24 mouse cellular contexts compared by ENCODE assay signal in the genomic region with DNA sequence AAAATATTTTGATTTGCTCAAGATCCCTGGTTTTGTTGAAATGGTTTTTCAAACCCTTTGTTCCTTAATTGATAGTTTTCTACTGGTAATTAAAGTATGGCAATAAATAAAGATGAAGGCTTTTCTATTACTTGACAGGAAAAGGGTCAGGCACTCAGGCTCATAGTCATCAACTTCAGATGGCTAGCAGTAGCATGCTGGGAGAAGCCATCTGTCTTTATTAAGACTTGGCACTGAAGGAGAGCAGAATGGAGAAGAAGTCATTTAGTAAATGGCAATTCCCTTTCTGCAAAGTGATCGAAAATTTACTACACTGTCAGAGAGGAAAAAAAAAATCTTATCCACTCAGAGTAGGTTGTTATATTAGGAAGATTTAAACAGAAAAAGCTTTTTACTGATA. TPM values are rescaled to one million over a fixed set of nuclear protein-coding genes. Genes with fewer than 3 reads are reported as not detected.
"Had no signal": no experiment of that assay in that cellular context is flagged by ENCODE, and none has a peak within 500 bp of the region (broad histone marks: within the 10 kb centered on the region; RNA-seq: fewer than 3 reads in every experiment).

No protein-coding gene starts in this region.

- H3K4me2 ChIP-seq: lung, embryonic 15.5 days; midbrain, embryonic 11.5 days; midbrain, embryonic 13.5 days; midbrain, embryonic 15.5 days; neural tube, embryonic 13.5 days; neural tube, embryonic 15.5 days had no signal

- H3K27ac ChIP-seq: lung, embryonic 15.5 days; macrophage; midbrain, embryonic 13.5 days; midbrain, embryonic 15.5 days; neural tube, embryonic 13.5 days; neural tube, embryonic 15.5 days had no signal

- H3K4me3 ChIP-seq: lung, embryonic 15.5 days; megakaryocyte, embryonic 14.5 days; midbrain, embryonic 13.5 days; midbrain, embryonic 15.5 days; myocyte; neural tube, embryonic 13.5 days; neural tube, embryonic 15.5 days had no signal

- H3K9me3 ChIP-seq: lung, embryonic 15.5 days; midbrain, embryonic 13.5 days; midbrain, embryonic 15.5 days; neural tube, embryonic 13.5 days; neural tube, embryonic 15.5 days had no signal

- DNase-seq: liver, postnatal 0 days; lung, adult 2 months; lung, postnatal 14 days; lung, postnatal 36 days; retina, postnatal 1 day; right cerebral cortex, adult 18-20 months; right cerebral cortex, postnatal 25 days; right cerebral cortex, postnatal 4 days; spleen, adult 18-20 months; thymus, adult 18-20 months; thymus, postnatal 14 days; thymus, postnatal 36 days had no signal

- H3K9ac ChIP-seq: liver, postnatal 0 days; lung, embryonic 15.5 days; midbrain, embryonic 13.5 days; midbrain, embryonic 15.5 days; neural tube, embryonic 13.5 days; neural tube, embryonic 15.5 days had no signal

- H3K27me3 ChIP-seq: lung, embryonic 15.5 days; midbrain, embryonic 13.5 days; midbrain, embryonic 15.5 days; neural tube, embryonic 13.5 days; neural tube, embryonic 15.5 days had no signal

- H3K4me1 ChIP-seq: lung, embryonic 15.5 days; megakaryocyte, embryonic 14.5 days; midbrain, embryonic 13.5 days; midbrain, embryonic 15.5 days; neural tube, embryonic 13.5 days; neural tube, embryonic 15.5 days had no signal

- H3K36me3 ChIP-seq: lung, embryonic 15.5 days; midbrain, embryonic 13.5 days; midbrain, embryonic 15.5 days; neural tube, embryonic 13.5 days; neural tube, embryonic 15.5 days had no signal

- ATAC-seq: liver, postnatal 0 days; lung, postnatal 0 days; midbrain, embryonic 13.5 days; midbrain, embryonic 15.5 days had no signal

RNA-seq across cellular contexts. Expression of gene A730046J19Rik, which starts 17.2 kb away (rescaled TPM):
- polyA plus RNA-seq: macrophage; myocyte; small intestine, adult 2 months; thymus, postnatal 0 days had no signal
